Mouse (Mus musculus): ENCODE measurements around the gene Eipr1.

- TF ChIP-seq CTCF (IDR thresholded peaks at IDR 0.05; ENCODE audit: extremely low read depth, insufficient read depth, insufficient read length, insufficient replicate concordance): no peak
- TF ChIP-seq POLR2A (IDR thresholded peaks at IDR 0.05; ENCODE audit: low read depth, low read length): no peak
These were observed 87.4 kb downstream of the Eipr1 start for GRCm38 (mm10) chr12:28838971-28839370.
